Mouse (Mus musculus): ENCODE results near the gene Ap2a1. TPM values are rescaled to one million over a fixed set of nuclear protein-coding genes. Genes with fewer than 3 reads are reported as not detected.

The Ap2a1 gene
- 10 to 100 TPM; 57.1 to 57.2 TPM for total RNA-seq (2021)
- long read RNA-seq, experiment 1, transcript Ap2a1-203 (24 exons, 3,449 nt): major isoform, 9 of 39 reads
- long read RNA-seq, experiment 1, partial matches to known transcripts: 15 of 39 reads
- long read RNA-seq, experiment 1, other reads (novel, unspliced or antisense): 13 of 39 reads
- long read RNA-seq, experiment 2, transcript Ap2a1-203 (24 exons, 3,449 nt): major isoform, 32 of 68 reads
- long read RNA-seq, experiment 2, transcript Ap2a1-202 (23 exons, 3,301 nt): minor isoform, 11 of 68 reads
- long read RNA-seq, experiment 2, partial matches to known transcripts: 11 of 68 reads
- long read RNA-seq, experiment 2, other reads (novel, unspliced or antisense): 14 of 68 reads

DNA sequence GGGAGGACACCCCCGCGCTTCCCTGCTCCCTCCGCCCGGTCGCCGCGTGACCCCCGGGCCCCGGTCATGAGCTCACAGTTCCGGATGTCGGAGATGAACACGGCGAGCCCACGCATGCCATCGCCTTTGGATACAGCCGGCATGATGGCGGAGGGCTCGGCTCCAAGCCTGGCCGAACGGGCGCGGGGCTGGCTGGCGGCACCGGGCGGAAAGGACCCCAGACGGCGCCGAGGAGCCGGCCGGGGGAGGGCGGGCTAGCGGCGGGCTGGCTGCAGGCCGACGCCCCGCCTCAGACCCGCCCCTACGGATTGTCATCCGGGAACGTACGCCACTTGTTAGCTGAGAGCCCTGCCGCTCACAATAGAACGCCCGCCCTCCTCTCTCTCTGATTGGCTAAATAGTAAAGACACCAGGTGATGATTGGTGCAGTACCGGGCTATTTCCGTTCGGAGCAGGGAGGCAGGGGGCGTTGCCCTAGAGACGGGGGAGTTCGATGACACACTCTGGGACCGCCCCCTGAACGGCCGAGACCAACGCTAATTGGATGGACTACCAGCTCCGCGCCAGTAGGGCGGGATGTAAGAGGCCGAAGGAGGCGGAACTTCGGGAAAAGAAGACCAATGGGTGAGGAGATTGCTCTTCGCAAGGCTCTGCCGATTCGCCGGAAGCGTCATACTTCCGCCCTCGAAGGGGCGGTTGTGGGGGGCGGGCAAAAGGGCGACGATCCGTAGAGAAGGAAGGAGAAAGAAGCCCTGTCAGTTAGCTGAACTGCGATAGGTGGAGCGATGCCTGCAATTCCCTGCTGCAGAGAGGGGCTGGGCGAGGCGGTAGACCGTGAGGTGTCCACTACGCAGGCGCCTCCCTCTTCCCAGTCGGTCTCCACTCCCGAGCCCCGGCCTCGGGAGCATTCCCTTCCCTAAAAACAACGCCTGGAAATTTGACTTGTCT, at the start of gene Ap2a1:
Ap2a1 (minus strand) TSS at position 293 of the 948 bp plus-strand sequence.
- DNase-seq: peak; percentile 100

DNA sequence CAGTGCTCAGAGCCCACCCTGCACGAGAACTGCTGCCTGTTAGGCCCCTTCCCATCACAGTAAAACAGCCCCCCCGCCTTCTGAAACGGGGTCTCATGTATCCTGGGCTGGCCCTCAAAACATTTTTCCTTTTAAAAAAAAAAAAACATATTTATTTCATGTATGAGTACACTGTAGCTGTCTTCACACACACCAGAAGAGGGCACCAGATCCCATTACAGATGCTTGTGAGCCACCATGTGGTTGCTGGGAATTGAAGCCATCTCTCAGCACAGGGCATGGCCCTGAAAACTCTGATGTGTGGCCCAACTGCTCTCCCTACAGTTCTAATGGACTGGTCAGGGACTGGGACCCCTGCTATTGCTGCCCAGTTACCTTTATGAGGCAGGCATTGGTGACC, 49.0 kb upstream of the Ap2a1 start:
- DNase-seq: no peak

DNA sequence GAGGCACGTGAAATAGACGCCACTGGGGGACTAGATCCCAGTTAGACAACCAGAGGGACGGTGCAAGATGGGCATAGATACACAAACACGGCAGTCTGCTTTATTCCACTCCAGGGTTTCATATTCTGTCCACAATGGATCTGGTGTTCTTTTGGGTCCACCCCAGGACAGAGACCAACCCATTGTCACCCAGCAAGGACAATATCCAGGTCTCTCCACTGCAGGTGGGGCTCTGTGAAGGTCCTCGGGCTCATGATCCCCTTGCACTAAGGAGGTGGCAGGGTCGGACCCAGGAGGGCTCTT, 45.8 kb upstream of the Ap2a1 start:
- no peak for DNase-seq

DNA sequence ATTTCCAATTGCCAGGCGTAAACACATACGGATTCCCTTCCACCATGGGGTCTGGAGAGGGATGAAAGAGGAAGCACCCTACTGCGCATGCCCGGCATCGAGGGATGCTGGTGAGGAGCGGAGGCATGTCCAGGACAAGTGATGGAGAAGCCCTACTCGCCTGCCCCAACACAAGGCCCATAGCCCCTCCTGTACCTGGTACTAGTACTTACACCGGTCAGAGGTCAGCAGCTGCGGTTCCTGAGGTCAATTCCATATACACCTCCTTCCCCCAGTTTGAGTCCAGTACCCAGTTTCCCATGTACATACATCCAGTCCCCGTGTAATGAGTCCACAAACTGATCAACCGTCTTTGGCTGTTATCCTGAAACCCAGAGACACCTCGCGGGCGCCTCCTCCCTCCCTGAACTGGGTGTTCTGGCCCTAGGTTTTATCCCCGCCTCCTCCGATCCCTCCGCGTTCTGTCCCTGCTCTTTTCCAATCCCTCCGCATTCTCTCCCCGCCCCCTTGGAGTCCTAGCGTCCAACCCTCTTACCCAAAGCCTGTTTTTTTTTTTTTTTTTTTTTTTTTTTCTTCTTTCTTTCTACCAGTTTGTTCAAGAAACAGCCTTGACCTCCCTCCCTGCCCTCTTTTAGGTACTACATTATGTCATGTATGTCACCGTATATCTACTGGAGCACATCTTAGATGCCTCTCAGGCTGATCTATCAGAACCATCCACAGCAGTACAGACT, 45.3 kb upstream of the Ap2a1 start, which contains the start of gene Cpt1c:
Cpt1c (minus strand) TSS at position 469 of the 734 bp plus-strand sequence.
- peak; percentile 77 for DNase-seq

DNA sequence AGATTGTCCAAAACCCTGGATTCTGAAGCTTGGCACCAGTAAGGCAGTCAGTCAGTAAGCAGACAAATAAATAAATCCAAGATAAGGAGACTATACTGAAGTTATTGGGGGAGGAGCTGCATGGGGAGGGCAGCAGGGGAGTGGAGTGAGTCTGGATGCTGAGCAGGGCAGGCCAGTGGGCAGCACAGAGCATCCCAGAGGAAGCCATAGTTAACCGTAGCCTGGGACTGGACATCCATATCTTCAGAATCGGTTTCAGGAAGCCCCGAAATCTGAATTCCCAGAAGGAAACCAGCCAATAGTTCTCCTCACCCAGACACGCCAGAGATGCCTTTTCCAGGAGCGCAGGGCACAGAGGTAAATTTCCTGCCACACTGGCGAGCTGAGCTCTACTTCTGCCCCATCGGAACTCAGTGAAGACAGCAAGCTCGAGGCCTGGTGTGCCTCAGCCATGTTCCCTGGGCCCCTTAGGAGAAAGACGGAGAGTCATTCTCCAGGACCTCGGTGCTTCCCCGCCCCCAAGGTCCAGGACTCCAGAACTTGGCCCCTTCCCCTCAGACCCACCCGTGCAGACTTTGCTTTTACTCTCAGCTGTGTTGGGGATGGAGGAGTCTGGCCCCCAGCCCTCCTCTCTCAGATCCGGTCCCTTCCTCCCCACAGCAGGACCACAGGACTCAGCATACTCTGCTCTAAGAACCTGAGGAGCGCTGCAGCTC, 44.3 kb upstream of the Ap2a1 start:
- DNase-seq: no peak

DNA sequence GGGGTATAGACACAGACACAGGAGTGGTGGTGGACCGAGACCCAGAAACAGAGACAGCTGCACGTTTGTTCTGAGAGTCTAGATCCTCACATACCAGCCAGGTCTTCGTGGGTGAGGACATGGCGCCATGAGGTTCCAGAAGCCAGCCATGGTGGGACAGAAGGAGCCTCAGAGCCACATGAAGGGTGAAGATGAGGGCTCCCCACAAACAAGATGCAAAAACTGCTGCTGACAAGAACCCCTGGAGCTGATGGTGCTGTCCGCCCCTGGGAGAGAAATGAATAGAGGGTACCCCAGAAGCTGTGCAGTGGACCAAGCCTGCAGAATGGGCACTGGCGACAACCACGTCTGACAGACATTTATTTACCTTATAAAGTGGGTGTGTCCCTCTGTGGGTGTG, 41.8 kb upstream of the Ap2a1 start:
- DNase-seq: no peak

DNA sequence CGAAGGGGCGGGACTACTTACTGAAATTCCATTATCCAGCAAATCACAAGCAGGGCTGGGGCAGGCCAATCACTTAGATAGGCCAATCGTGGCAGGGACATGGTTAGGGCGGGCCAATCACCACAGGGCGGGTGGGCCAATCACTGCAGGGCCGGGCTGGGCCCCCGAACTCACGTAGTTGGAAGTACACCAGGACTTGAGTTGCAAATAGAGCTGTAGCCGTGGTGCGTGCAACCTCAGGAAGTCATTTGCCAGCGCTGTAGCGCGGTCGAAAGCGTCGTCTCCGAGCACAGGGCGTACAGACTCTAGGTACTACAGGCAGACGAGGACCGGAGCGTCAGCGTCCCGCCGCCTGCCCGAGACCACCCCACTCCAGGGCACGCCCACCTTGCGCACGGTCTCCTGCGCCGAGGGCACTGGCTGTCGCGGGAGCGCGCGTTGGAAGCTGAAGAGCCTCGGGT, 41.0 kb upstream of the Ap2a1 start:
- peak; percentile 92 for DNase-seq

DNA sequence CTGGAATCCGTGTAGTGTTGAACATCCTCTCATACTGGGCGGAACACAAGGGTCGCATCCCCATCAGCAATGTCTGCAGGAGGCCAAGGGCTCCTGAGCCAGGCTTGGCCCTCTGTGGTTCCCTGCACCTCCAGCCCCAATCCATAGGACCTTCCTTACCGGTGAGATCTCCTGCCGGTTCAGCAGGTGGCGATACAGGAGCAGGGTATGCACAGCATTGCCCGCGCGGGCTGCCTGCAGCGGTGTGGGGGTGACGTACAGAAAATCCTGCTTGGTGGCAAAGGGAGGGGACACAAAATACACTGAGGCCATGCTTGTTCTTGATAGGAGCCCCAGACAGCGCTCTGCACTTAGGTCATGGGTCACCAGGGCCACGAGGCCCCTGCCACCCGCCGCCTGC, 37.3 kb upstream of the Ap2a1 start:
- no peak for DNase-seq

DNA sequence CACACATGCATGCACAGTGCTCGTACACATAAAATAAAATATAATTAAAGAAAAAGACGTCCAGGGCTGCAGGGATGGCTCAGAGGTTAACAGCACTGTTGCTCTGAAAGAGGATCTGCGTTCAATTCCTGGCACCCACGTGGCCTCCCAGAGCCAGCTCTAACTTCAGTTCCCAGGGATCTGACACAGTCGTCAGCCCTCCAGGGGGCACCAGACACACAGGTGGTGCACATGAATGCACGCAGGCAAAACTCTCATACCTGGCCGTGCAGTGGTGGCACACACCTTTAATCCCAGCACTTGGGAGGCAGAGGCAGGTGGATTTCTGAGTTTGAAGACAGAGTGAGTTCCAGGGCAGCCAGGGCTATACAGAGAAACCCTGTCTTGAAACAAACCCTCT, 36.7 kb upstream of the Ap2a1 start:
- no peak for DNase-seq

DNA sequence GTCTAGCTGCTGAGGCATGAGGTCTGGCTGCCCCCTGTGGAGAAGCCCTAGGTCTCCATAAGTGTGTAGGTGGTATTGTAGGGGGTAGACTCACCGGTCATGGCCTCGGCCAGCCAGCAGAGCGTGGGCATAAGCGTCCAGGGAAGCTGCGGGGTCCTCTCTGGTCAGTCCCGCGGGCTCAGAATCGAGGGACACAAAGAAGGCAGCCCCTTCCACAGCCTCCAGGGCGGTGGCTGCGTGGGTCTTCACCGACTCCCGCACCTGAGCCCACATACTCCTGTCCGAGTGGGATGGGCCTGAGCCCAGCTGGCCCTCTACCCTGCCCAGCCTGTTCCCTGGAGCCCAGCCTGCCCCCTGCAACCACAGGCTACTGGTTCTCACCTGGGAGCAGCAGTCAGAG, 35.7 kb upstream of the Ap2a1 start:
- no peak for DNase-seq

DNA sequence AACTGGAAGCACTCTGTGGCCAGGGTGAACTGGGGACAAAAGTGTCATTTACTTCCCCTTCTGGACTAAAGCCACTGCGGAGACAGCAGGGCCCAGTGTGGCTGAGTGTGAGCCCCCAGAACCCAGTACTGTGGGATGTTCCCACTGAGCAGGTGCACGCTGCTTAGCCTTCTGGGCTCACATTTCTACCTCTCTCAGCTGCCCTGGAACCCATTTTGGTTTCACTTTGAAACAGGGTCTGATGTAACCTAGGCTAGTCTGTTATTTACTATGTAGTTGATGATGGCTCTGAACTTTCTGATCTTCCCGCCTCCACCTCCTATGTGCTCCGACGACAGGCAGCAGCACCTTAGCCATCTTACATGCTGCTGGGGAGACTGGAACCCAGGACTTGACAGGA, 33.5 kb upstream of the Ap2a1 start:
- no peak for DNase-seq

DNA sequence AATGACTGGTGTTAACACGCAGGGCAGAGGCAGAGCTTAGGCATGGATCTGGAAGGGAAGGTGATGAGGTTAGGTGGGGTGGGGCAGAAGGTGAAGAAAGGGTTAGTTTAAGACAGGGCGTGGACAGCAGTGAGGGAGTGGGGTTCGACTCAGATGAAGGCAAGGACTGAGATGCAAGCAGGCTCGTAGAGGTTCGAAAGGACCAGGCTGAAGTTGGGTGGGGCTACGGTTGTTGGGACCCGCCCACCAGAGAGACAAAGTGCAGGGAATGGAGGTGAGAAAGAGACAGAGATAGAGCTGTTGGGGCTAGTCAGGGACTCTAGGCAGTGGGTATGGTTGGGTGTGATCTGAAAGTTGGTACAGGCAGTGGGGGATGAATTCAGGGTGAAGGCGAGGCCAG, 33.0 kb upstream of the Ap2a1 start:
- DNase-seq: no peak

DNA sequence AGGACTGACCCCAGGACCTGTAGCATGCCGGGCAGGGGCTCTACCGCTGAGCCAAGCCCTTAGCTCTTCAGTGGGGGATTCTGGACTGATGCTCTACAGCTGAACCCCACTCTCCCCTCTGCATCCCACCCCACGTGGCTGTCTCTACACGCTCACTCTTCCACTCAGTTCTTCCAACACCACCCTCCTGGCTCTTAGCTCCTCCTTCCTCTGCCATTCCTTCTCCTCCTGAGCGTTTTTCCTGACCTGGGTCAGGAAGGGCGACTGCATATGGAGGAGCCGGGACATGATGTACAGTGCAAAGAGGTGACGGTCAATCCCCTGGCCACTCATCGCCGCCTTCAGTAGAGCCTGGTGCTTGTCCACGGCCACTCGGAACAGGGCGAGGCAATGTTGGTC, 31.2 kb upstream of the Ap2a1 start:
- no peak for DNase-seq

DNA sequence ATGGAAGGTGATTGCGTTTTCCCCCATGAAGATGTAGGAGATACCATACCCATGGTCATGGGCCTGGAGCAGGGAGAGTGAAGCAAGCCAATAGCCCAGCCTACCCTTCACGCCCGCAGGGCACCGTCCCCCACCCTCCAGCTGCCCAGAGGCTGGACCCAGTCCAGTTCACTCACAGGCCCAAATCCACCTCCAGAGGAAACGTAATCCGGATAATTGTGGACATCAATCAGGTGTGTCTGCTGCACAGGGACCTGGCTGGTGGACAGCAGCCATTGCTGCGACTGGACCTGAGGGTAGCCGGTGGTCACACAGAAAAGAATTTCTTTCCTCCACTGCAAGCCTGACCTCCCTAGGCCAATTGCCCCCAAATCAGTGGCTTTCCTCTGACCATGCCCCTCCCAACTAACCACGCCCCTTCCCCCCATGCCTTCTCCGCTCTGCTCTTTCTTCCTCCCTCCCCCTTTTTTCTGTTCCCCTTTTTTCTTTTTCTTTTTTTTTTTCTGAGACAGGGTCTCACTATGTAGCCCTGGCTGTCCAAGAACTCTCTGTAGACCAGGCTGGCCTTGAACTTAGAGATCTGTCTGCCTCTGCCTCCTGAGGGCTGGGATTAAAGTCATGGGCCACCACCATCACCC, 30.7 kb upstream of the Ap2a1 start:
- DNase-seq: peak; percentile 10

DNA sequence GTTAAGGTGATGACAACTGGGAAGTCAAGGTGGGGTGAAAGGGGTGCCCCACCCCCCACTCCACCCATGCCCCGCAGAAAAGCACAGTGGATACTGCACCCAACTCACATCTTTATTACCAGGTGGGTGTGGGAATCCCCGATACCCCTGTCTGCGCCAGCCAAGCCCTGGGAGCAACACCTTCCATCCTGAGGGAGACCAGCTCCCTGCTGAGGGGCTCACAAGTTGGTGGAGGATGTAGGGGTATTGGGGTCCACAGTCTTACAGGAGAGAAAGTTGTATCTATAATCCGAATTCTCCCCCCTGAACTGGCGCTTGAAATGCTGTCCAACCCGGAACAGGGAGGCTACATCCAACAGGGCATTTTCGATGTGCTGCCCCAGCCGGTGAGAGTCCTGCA, 30.0 kb upstream of the Ap2a1 start:
- DNase-seq: peak; percentile 7

DNA sequence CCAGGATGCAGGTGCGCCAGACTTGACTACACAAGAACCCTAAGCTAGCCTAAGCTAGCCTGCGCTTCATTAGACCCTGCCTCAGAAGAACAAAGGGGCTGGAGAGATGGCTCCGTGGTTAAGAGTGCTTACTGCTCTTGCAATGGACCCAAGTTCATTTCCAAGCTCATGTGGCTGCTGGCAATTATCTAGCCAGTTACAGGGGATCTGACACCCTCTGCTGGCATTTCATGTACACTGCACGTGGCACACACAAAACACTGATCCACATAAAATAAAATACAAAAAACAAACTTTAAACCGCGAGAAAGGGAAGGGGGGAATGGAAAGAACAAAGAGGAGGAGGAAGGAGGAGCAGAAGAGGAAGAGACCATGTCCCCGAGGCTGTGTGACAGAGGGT, 28.9 kb upstream of the Ap2a1 start:
- DNase-seq: peak; percentile 29

DNA sequence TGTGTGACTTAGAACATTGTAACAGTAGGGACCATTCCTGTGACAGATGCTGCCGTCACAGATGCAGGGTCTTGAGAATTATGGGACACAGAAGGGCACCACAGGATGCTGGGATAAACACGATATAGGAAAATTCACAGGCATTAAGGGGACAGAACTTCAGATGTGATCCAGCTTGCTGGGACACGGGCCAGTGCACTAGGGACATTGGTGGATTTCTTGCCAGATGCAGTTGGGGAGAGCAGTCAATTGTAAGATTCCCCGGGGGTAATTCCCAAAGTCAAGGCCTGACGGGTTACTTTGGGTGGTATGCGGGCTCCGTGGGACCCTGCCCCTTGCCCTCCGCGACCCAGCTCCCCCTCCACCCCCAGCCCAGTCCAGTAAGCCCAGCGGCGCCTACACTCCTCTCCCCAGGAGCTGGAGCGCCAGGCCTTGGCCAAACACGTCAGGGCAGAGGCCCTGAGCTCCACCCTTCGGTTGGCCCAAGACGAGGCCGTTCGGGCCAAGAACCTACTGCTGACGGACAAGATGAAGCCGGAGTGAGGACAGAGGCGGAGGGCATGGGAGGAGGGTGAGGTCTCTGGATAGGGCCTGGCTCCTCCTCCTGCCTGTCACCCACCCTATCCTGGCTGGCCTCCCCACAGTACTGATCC, 28.0 kb upstream of the Ap2a1 start:
- DNase-seq: peak; percentile 75

DNA sequence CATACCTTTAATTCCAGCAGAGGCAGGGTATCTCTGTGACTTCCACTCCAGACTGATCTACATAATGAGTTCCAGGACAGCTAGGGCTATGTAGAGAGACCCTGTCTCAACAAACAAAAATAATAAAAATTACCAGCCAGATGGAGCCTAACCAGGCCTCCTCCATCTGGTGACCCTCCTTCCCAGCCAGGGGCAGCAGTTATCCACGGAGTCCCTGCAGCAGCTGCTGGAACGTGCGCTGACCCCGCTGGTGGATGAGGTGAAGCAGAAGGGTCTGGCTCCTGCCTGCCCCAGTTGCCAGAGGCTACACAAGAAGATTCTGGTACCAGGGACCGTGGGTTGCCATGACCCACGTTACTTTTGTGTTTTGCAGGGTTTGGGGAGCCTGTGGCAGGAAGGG, 27.0 kb upstream of the Ap2a1 start:
- DNase-seq: no peak

DNA sequence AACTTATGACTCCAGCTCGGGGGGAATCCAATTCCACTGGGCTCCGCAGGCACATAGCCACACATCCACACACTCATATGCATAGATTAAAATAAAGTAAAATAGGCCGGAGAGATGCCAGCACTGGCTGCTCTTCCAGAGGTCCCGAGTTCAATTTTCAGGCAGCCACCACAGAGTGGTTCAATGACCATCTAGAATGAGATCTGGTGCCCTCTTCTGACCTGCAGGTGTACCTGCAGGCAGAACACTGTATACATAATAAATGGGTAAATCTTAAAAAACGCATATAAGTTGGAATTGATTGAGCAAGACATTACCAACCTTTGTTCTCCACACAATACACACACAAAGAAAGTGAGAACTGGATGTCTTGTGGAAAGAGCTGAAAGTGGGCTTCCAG, 26.3 kb upstream of the Ap2a1 start:
- no peak for DNase-seq

DNA sequence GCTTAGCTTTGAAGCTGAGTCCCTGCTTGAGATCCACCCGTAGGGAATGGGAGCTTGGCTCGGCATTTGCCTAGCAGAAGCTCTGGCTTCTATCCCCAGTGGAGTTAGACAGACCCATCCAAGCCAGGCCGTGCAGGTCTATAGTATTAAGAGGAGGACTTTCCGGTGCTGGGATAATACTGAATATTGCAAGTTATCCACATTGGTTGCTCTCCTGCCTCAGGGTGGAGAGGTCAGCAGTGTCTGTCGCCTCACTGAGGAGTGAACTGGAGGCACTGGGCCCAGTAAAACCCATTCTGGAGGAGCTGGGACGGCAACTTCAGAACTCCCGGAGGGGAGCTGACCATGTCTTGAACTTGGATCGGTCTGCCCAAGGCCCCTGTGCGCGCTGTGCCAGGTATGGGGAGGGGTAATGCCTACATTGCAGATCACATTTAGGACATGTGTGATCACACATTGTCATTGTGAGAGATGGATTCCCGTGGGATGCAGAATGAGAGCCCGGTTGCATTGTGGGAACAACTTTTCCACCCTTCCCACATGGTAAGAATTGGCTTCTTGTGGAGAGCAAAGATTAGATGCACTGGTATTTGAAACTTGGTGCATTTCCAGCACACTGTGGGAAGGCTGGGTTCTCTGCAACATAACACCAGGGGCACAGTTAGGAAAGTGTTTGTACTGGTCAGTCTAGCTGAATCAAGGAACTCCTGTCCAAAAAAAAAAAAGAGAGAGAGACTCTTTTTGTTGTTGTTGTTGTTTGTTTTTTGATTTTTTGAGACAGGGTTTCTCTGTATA, 25.0 kb upstream of the Ap2a1 start:
- DNase-seq: no peak

Data from gastrocnemius, postnatal 25 days (tissue).